Mouse (Mus musculus): ENCODE measurements around the gene Grm3. TPM values are rescaled to one million over a fixed set of nuclear protein-coding genes. Genes with fewer than 3 reads are reported as not detected.

Gene Grm3
- not detected for polyA plus RNA-seq (2012; fragmentation: generic; extraction: Trizol)

GRCm38 (mm10) chr5:9724956-9725600 is at the start of gene Grm3:
Gene Grm3, minus strand, starts transcription at chr5:9725170.
- H3K36me3 ChIP-seq (ENCODE audit: control insufficient read depth, insufficient read depth) = no peaks in the 10 kb centered on the region
- no peak for TF ChIP-seq MAX (IDR thresholded peaks at IDR 0.05; ENCODE audit: low read depth)
- TF ChIP-seq REST (IDR thresholded peaks at IDR 0.05; ENCODE audit: insufficient read depth, insufficient read length) = no peak
- TF ChIP-seq POLR2AphosphoS2 (IDR thresholded peaks at IDR 0.05; ENCODE audit: insufficient read length, low read depth) = no peak
- no peak for TF ChIP-seq MYOG (IDR thresholded peaks at IDR 0.05; ENCODE audit: control insufficient read depth in 1 of 3, insufficient read depth in 1 of 3, insufficient read length in 2 of 3, low read depth in 2 of 3)
- no peak for TF ChIP-seq CEBPB (IDR thresholded peaks at IDR 0.05; ENCODE audit: insufficient read depth, poor library complexity, severe bottlenecking)
- TF ChIP-seq TCF3 (IDR thresholded peaks at IDR 0.05; ENCODE audit: insufficient read length, low read depth) = no peak
- no peak for TF ChIP-seq POLR2A (IDR thresholded peaks at IDR 0.05; ENCODE audit: insufficient read length, low read depth)
- no peak for TF ChIP-seq USF1 (IDR thresholded peaks at IDR 0.05; ENCODE audit: low read depth)
- TF ChIP-seq SRF (IDR thresholded peaks at IDR 0.05; ENCODE audit: control insufficient read depth, insufficient read length, low read depth) = no peak
- no peak for TF ChIP-seq TCF12 (IDR thresholded peaks at IDR 0.05; ENCODE audit: insufficient read depth, poor library complexity, severe bottlenecking)
- TF ChIP-seq E2F4 (IDR thresholded peaks at IDR 0.05; ENCODE audit: insufficient read depth) = no peak
- no peak for TF ChIP-seq MYOD1 (IDR thresholded peaks at IDR 0.05; ENCODE audit: control insufficient read depth in 1 of 3, insufficient read length in 2 of 3, low read depth in 2 of 3)
- H3ac ChIP-seq (ENCODE audit: control insufficient read depth, insufficient read length) = no peak within 1 kb of the TSS
- no peaks in the 10 kb centered on the region for H3K79me2 ChIP-seq (ENCODE audit: control insufficient read depth, insufficient read depth)
- no peaks in the 10 kb centered on the region for H3K27me3 ChIP-seq (ENCODE audit: control insufficient read depth, insufficient read depth, insufficient read length)
- no peak within 1 kb of the TSS for H3K4me2 ChIP-seq (ENCODE audit: low read depth)
- H3K4me3 ChIP-seq = no peak within 1 kb of the TSS

DNA sequence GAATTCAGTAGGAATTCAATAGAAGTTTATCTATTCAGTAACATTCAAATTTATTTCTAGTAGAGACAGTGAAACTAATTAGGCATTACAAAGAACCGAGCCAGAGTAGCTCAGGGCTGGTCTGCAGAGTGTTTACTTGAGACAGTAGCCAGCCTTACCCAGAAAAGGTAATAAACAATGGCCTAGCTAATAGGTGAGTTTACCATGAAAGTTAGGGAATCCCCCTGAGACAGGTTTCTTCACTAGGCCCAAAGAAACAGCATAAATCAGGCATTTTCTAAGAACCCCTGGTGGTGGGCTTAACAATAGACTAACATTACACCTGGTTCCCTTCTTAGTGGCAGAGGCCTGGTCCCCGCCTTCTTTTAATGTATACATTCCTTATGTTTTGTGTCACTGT is 30.8 kb upstream of the Grm3 start:
- Histone ChIP-seq H3K27me3 (ENCODE audit: control insufficient read depth, insufficient read depth, insufficient read length) (no peaks in the 10 kb centered on the region), H3K36me3 (ENCODE audit: control insufficient read depth, insufficient read depth) (no peaks in the 10 kb centered on the region), H3K79me2 (ENCODE audit: control insufficient read depth, insufficient read depth) (no peaks in the 10 kb centered on the region), H3K4me3 (no peak overlapping the region), H3ac (ENCODE audit: control insufficient read depth, insufficient read length) (no peak overlapping the region), H3K4me2 (ENCODE audit: low read depth) (no peak overlapping the region)
- no peak for TF ChIP-seq SRF (IDR thresholded peaks at IDR 0.05; ENCODE audit: control insufficient read depth, insufficient read length, low read depth)
- no peak for TF ChIP-seq TCF12 (IDR thresholded peaks at IDR 0.05; ENCODE audit: insufficient read depth, poor library complexity, severe bottlenecking)
- no peak for TF ChIP-seq TCF3 (IDR thresholded peaks at IDR 0.05; ENCODE audit: insufficient read length, low read depth)
- TF ChIP-seq E2F4 (IDR thresholded peaks at IDR 0.05; ENCODE audit: insufficient read depth) = no peak

DNA sequence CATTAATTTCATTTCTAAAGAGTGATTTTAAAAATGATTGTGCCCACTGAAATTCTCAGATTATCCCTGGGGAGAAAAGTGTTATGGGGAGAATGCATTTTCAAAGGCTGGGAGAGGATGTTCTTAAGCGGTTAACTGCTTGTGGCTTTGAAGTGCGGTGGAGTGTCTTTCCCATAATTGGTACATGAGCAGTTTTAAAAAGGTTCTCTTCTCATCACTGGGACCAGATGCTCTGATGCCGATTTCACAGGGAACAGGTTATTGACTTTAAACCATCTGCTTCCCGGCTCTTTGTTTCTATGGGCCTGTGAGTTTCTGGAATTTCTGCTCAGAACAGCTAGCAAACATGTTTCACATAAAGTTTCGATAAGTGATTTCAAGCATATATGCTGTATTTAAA is 23.2 kb upstream of the Grm3 start:
- Histone ChIP-seq H3K79me2 (ENCODE audit: control insufficient read depth, insufficient read depth) (no peaks in the 10 kb centered on the region), H3K27me3 (ENCODE audit: control insufficient read depth, insufficient read depth, insufficient read length) (no peaks in the 10 kb centered on the region), H3K4me3 (no peak overlapping the region), H3K36me3 (ENCODE audit: control insufficient read depth, insufficient read depth) (no peaks in the 10 kb centered on the region), H3K4me2 (ENCODE audit: low read depth) (no peak overlapping the region), H3ac (ENCODE audit: control insufficient read depth, insufficient read length) (no peak overlapping the region)
- TF ChIP-seq MYOG (IDR thresholded peaks at IDR 0.05; ENCODE audit: control insufficient read depth in 1 of 3, insufficient read depth in 1 of 3, insufficient read length in 2 of 3, low read depth in 2 of 3) = no peak
- TF ChIP-seq POLR2AphosphoS2 (IDR thresholded peaks at IDR 0.05; ENCODE audit: insufficient read length, low read depth) = no peak
- TF ChIP-seq REST (IDR thresholded peaks at IDR 0.05; ENCODE audit: insufficient read depth, insufficient read length) = no peak
- no peak for TF ChIP-seq CEBPB (IDR thresholded peaks at IDR 0.05; ENCODE audit: insufficient read depth, poor library complexity, severe bottlenecking)
- no peak for TF ChIP-seq USF1 (IDR thresholded peaks at IDR 0.05; ENCODE audit: low read depth)
- TF ChIP-seq TCF3 (IDR thresholded peaks at IDR 0.05; ENCODE audit: insufficient read length, low read depth) = no peak
- TF ChIP-seq TCF12 (IDR thresholded peaks at IDR 0.05; ENCODE audit: insufficient read depth, poor library complexity, severe bottlenecking) = no peak
- no peak for TF ChIP-seq POLR2A (IDR thresholded peaks at IDR 0.05; ENCODE audit: insufficient read length, low read depth)
- TF ChIP-seq MYOD1 (IDR thresholded peaks at IDR 0.05; ENCODE audit: control insufficient read depth in 1 of 3, insufficient read length in 2 of 3, low read depth in 2 of 3) = no peak
- TF ChIP-seq MAX (IDR thresholded peaks at IDR 0.05; ENCODE audit: low read depth) = no peak
- no peak for TF ChIP-seq SRF (IDR thresholded peaks at IDR 0.05; ENCODE audit: control insufficient read depth, insufficient read length, low read depth)
- TF ChIP-seq E2F4 (IDR thresholded peaks at IDR 0.05; ENCODE audit: insufficient read depth) = no peak

GRCm38 (mm10) chr5:9744120-9744519 is 19.1 kb upstream of the Grm3 start:
- Histone ChIP-seq H3K4me2 (ENCODE audit: low read depth) (no peak overlapping the region), H3K79me2 (ENCODE audit: control insufficient read depth, insufficient read depth) (no peaks in the 10 kb centered on the region), H3K27me3 (ENCODE audit: control insufficient read depth, insufficient read depth, insufficient read length) (no peaks in the 10 kb centered on the region), H3K4me3 (no peak overlapping the region), H3K36me3 (ENCODE audit: control insufficient read depth, insufficient read depth) (no peaks in the 10 kb centered on the region), H3ac (ENCODE audit: control insufficient read depth, insufficient read length) (no peak overlapping the region)
- TF ChIP-seq MYOG (IDR thresholded peaks at IDR 0.05; ENCODE audit: control insufficient read depth in 1 of 3, insufficient read depth in 1 of 3, insufficient read length in 2 of 3, low read depth in 2 of 3) = no peak
- TF ChIP-seq E2F4 (IDR thresholded peaks at IDR 0.05; ENCODE audit: insufficient read depth) = no peak
- TF ChIP-seq POLR2AphosphoS2 (IDR thresholded peaks at IDR 0.05; ENCODE audit: insufficient read length, low read depth) = no peak
- TF ChIP-seq TCF12 (IDR thresholded peaks at IDR 0.05; ENCODE audit: insufficient read depth, poor library complexity, severe bottlenecking) = no peak
- no peak for TF ChIP-seq POLR2A (IDR thresholded peaks at IDR 0.05; ENCODE audit: insufficient read length, low read depth)
- no peak for TF ChIP-seq TCF3 (IDR thresholded peaks at IDR 0.05; ENCODE audit: insufficient read length, low read depth)
- TF ChIP-seq USF1 (IDR thresholded peaks at IDR 0.05; ENCODE audit: low read depth) = no peak
- no peak for TF ChIP-seq MYOD1 (IDR thresholded peaks at IDR 0.05; ENCODE audit: control insufficient read depth in 1 of 3, insufficient read length in 2 of 3, low read depth in 2 of 3)
- TF ChIP-seq MAX (IDR thresholded peaks at IDR 0.05; ENCODE audit: low read depth) = no peak
- no peak for TF ChIP-seq SRF (IDR thresholded peaks at IDR 0.05; ENCODE audit: control insufficient read depth, insufficient read length, low read depth)
- TF ChIP-seq REST (IDR thresholded peaks at IDR 0.05; ENCODE audit: insufficient read depth, insufficient read length) = no peak
- TF ChIP-seq CEBPB (IDR thresholded peaks at IDR 0.05; ENCODE audit: insufficient read depth, poor library complexity, severe bottlenecking) = no peak
